Mouse (Mus musculus) layer of hippocampus, postnatal 10 days (tissue): ENCODE data around the gene Prr7. TPM values are rescaled to one million over a fixed set of nuclear protein-coding genes. Genes with fewer than 3 reads are reported as not detected.

Experiments
- DNase-seq, 2 experiments: peaks; one replicate each; pipeline ENCODE4 v3.0.0; 2021; ENCODE audit warnings: low spot score in 2 of 2
- total RNA-seq, 2 experiments: library from RNA; stranded (reverse); gene quantifications; 2 replicates each; pipeline ENCODE4 v1.2.3; 2021

Prr7 gene
- total RNA-seq, 2 experiments from 2014 or later, result 98.1 to 112 TPM

DNA sequence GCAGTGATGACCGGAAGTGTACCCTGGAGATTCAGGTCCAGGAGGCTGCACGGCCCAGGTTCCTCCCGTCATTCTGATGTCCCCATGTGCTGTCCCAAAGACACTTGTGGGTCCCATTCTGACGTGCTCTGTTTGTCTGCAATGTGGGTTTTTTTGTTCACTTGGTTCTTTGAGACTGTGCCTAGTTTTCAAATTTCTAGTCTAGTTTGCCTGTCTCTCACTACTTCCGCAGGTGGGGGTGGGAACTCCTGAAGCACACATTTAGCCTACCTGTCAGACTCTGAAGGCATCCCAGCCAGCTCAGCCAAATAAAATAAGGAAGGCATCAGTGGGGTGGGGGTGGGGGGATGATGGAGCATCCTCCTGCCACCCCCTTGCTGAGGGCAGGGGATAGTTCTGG lies 15.9 kb upstream of the Prr7 start:
- DNase-seq, result no peak

DNA sequence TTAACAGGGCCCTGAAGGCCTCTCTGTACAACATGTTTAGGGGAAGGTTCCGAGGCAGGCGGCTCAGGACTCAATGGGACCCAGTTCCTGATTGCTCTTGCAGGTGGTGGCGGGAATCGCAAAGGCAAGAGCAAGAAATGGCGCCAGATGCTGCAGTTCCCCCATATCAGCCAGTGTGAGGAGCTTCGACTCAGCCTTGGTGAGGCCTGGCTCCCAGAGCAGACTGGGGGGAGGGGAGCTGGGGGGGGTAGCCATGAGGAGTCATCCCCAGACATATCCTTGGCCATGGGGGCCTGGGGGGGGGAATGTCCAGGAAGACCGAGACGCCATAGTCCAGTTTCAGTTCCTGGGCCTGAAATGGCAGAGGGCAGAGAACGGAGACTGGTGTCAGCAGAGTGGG lies 14.9 kb upstream of the Prr7 start:
- no peak for DNase-seq

DNA sequence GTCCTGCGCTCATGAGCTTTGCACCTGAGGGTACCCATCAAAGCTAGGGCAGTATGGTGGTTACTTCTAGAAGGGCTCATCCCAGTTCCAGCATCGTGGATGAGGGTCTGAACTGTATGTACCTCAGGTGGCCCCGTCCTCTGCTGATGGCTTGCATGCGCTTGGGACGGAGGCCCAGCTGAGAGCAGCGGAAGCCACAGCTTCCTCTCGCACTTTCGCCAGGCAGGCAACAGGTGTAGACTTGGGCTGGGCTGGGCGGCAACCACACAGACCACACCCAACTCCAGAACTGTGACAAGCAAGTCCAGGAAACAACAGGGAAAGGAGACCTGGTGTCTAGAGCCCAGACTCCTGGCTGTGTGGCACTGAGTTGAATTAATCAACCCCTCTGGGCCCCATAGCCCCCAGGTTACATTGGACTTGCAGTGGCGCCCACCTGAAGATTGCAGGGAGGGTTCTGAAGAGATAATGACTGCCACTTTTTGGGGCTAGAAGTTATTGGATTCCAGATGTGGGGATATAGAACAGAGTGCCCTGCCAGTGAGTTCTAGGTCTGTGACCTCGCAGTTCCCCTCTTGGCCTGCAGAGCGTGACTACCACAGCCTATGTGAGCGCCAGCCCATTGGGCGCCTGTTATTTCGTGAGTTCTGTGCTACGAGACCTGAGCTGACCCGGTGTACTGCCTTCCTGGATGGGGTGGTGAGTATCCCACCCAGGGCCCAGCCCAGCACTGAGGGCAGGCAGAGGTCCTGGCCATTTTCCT lies 14.2 kb upstream of the Prr7 start:
- DNase-seq, result no peak

DNA sequence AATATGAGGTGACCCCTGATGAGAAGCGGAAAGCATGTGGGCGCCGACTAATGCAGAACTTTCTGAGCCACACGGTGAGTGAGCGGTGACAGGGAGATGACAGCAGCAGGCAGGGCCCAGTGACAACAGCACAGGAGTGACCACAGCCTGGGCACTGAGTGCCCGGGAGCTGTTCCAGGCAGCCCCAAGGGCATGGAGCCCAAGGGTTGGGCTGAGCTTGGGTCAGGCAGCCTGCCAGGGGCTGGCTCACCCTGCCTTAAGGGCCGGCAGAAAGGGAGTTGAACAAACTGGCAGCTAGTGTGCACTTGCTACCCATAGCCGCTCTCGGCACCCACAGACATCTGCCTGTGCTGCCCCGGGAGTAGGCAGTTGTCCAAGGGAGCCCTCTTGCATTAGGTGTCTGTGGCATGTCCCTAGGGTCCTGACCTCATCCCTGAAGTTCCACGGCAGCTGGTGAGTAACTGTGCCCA lies 13.5 kb upstream of the Prr7 start:
- DNase-seq, result peak; percentile 62 to 78

DNA sequence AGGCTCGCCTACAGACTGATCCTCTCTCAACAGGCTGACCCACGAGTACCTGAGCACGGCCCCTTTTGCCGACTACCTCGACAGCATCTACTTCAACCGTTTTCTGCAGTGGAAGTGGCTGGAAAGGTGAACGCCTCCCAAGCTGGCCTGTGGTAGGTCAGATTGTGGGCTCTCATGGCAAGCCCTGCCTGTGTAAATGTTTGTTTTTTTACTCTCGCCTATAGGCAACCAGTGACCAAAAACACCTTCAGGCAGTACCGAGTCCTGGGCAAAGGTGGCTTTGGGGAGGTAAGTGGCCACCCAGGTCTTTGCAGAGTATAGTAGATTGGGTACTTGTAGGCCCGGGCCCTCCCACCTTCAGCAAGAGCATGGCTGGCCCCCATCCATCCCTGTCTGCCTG lies 12.8 kb upstream of the Prr7 start:
- DNase-seq, result no peak

DNA sequence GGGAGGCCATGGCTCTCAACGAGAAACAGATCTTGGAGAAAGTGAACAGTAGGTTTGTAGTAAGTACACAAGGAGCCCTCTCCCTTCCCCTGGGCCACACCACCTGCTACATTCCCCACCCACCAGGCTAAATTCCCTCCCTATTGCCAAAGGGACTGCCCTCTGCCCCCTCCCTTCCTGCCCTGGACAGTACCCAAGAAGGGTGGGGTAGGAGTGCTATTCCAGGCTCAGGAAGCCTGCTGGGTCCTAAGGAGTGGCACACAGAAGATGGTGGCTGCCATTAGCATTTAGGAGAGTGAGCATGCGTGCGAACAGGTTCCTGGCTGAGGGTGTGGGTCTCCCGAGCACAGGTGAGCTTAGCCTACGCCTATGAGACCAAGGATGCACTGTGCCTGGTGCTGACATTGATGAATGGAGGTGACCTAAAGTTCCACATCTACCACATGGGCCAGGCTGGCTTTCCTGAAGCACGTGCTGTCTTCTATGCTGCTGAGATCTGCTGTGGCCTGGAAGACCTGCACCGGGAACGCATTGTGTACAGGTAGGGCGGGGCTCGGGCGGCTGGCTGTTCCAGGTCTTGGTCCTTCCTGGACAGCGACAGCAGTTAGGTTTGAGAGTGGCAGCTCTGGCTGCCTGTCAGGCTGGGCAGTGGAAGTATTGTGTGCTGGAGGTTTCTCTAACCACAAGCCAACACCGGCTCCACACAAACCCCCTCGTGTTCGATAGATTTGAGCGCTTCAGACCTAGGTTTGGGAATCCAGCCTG lies 12.1 kb upstream of the Prr7 start:
- DNase-seq, result no peak

DNA sequence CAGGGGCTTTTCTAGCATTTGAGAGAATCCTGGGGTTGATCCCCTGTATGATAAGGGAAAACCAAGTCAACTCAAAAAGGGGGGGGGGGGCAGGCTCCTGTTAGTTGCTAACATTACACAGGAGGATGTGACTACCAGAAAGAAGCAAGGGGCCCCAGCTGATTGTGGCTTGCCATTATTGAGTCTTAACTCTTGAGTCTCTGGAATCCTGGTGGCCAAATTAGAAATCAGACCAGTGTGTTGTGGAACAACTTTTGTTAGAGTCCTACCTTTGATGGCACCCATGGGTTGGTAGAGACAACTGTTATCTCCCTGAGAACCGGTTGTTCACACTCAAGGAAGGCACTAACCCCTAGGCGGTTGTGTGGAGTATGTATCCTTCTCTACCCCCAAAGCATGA lies 1.1 kb upstream of the Prr7 start:
- no peak for DNase-seq

DNA sequence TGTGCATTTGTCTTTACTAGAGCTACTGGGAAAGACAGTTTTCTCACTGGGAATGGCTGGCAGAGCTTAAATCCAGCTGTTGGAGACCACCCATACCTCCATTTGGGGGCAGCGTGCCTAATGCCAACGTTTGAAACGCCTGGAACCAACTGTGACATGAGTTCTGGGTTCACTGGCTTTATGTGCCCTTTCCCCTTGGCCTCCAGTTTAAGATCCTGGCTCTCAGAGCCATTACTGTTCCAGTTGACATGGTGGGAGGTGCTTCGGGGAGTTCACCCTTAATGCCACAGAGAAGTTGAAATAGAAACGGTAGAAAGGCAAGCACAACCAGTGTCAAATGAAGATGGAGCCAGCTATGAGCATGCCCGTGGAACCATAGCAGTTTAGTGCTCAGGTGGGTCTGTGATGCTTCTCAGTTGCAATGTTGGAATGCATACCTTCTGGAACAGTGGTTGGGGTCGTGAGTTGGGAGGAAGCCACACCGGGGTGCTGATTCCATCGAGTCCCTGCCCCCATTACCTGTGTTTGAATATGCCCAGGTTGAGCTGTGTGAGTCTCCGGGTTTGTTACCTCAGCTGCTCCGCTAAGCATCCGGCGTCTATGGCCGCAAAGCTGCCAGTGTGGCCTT lies 554 bp upstream of the Prr7 start:
- peak in 1 of 2 experiments; percentile 48 for DNase-seq

DNA sequence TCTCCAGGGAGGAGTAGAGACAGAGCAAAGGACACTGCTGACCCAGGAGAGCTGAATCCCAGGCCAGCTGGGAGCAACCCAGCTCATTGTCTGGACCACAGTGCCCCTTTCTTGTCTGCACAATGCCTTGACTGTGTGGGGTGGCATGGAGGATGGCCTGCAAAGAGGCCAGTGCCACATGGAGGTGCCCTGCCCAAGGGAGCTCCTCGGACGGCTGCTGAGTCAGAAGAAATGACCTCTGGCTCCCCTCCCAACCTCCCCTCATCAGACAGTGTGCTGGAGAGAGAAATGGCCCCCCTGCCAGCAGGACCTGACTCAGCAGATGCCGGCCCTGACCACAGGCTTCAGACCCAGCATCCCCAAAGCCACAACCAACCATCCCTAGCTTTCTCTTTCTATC lies 1.1 kb downstream of the Prr7 start:
- peak in 1 of 2 experiments; percentile 54 for DNase-seq

DNA sequence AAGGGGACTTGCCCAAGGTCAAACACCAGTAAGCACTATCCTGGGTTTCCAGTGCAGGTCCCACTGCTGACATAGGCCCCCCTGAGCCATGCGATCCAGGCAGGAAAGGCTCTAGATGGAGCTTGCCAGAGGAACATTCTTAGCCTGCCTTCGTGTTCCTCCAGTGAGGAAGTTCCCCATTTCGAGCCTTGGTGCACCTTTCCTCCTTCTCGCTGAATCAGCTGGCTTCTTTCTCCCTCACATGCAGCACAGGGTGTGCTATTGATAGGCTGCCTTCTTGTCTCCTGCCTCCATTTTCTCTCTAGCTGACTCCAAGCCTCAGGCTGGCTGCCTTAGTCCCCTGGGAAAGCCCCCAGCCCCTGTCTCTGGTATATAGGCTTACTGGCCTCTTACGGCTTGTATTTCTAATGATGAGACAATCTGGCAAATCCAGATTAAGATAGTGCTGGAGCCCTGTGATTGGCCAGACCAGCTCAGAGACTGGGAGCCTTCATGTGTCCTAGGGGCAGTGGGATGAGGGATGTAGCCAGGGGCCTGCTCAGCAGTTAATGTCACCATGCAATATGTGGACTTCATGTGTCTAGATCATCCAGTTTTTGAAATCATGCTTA lies 1.9 kb downstream of the Prr7 start:
- DNase-seq, result peak in 1 of 2 experiments; percentile 30

DNA sequence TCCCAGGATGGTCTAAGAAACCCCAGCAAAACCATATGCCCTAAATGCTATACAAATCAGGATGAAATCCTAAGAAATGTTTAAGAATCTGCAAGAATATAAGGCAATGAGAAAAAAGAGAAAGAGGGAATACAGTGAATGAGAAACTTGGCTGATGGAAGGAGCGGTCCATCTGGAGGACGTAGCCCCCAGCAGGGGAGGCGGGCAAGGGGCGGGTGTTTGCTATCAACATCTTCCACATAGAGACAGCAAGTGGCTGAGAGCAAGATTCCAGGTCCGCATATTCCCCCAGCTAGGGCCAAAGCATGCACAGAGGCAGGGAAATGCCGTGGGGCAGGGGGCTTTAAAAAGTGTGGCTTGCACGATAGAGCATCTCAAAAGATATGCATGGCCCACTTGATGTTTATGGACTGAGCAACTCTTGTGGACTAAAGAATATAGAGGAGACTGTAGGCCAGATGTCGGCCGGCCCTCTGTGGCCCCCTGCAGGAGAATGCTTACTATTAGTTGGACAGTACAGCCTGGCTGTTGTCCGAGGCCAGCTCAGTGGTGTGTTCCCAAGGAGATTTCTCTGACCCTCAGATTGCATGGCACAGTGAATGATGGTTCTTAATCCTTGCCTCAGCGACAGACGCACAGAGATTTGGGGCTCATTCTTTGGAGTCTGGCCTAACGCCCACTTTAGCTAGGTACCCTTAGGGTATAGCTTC lies 4.9 kb downstream of the Prr7 start:
- no peak for DNase-seq

DNA sequence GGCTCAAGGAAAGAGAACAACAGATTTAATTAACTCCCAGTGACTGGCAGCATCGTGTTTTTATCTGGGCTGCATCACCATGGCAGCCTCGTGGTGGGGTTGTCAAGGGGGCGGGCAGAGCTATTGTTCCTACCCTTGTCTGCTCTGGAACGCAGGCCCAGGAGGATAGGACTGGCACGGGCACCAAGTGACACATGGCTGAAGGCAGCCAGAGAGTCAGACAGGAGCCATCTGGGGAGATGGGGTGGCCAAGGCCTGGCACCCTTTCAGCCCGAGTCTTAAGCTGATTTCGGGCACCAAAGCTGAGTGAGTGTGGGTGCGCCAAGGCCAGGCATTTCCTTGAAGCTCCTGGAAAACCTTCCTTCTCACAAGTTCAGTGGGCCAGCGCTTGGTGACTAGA lies 6.3 kb downstream of the Prr7 start:
- DNase-seq, result peak; percentile 69 to 80

DNA sequence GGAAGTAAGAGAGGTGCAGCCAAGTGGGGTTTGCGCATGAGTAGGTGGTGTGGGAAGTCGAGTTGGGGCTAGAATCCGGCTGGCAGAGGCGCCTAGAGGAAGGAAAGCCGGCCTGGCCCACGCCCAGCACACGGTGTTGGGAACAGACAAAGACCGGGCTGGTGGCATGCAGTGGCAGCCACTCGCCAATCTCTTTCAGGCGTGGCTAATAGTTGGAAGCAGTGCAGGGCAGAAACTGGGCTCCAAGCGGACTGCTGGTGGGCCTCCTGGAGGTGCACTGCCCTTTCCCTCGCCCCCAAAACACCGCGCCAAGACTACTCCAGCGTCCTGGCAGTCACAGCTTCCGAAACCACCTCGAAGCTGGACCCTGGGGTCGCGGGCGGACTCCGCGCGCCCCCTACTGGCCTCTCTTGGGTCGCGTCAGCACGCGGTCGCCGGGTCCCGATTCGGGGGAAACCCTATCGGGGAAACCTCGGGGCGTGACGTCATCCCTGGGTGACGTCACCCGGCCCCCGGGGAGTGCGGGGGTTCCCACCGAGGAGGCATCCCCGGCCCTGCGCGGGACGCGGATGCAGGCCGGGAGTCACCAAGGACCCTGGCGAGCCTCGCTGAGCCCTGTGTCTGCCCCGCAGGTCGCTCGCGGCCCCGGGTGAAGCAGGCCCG lies 7.2 kb downstream of the Prr7 start:
- DNase-seq, result peak; percentile 90 to 95

DNA sequence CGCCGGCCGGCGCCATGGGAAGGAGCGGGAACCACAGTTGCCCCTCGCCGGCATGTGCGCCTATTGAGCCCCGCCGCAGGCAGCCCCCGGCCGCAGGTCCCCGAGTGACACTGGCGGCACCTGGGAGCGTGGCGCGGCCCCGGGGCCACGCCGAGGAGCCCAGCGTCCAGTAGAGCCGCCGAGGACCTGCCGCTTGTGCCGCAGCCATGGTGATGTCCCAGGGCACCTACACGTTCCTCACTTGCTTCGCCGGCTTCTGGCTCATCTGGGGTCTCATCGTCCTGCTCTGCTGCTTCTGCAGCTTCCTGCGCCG lies 7.7 kb downstream of the Prr7 start:
- no peak for DNase-seq

DNA sequence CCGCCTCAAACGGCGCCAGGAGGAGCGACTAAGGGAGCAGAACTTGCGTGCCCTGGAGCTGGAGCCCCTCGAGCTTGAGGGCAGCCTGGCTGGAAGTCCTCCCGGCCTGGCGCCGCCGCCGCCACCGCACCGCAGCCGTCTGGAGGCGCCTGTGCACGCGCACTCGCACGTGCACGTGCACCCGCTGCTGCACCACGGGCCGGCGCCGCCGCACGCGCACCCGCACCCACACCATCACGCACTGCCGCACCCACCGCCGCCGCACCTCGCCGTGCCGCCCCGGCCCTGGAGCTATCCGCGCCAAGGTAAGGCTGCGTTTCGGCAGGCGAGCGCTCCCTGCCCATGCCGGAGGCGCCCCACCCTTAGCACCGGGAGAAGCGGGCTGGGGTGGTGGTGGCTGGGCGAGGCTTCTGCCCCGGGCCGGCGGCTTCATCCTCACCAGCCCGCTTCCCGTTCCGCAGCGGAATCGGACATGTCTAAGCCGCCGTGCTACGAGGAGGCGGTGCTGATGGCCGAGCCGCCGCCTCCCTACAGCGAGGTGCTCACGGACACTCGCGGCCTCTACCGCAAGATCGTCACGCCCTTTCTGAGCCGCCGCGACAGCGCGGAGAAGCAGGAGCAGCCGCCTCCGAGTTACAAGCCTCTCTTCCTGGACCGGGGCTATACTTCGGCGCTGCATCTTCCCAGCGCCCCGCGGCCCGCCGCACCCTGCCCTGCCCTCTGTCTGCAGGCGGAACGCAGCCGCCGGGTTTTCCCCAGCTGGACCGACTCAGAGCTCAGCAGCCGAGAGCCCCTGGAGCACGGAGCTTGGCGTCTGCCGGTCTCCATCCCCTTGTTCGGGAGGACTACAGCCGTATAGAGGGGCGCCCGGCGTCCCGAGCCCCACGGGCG lies 8.3 kb downstream of the Prr7 start:
- DNase-seq, result peak; percentile 70 to 81

DNA sequence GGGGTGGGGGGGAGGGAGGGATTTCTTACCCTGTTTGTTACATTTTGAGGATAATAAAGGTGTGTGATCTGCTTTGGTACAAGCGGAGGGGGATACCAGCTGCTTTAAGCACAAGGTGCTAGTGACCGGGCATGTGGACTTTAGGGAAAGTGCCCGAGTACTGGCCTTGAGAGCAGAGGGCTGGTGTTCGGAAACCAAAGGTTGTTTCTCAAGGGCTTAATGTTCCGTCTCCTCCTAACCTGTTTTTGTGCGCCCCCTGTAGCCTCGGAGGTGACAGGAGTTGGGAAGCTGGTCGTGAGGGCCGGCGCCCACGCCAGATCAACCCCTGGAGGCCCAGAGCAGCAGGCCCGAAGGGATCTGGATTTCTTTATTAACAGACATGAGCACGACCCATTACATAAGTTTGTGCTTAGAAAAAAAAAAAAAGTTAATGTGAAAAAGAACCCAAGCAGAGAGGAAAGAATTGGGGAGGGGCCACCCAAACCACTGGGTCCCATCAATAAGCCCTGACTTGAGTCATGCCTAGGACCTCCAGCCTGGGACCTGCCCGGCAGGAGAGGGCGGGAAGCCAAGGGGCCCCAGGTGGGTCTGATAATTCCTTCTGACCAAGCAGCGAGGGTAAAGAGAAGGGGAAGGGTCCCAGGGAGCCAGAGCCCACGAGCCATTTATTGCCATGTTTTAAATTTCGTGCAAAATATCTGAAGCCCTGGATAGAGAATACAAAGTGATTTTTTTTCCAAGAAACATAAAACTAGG lies 9.2 kb downstream of the Prr7 start:
- peak in 1 of 2 experiments; percentile 35 for DNase-seq

DNA sequence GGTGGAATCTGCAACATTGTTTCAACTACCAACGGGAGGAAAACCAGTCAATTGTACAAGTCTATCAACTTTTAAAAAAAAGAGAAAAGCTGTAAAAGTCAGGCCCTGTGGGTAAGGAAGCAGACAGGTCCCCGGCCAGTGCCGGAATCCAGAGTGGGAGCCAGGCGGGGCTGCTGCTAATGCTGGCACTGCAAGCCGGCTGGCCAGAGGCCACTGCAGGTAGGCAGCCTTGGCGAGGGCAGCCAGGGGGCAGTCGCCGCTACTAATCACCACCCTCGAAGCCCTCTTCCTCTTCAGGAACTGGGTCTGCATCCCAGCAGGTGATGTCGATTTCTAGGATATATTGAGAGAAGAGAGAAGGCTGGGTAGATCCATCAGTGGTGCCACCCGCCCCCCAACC lies 9.9 kb downstream of the Prr7 start:
- peak in 1 of 2 experiments; percentile 38 for DNase-seq

DNA sequence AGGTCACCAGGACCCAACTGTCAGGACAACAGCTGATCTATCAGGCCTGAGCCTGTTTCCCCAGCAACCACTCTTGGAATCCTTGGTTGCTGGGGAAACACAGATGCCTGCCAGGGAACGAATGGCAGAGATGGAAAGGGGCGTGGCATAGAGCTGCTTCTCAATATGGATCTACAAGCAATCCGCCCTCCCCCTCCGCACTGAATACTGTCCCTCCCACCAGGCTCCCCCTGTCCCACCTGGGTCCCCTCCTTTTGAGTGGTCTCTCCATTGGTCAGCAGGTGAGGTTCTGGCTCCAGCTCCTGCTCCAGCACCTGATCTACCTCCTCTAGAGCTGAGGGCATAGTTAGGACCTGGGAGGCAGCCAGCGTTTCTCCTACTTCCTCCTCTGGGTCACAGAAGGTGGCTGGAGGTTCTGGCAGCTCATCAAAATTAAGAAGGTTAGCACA lies 10.6 kb downstream of the Prr7 start:
- DNase-seq, result peak; percentile 66 to 79

DNA sequence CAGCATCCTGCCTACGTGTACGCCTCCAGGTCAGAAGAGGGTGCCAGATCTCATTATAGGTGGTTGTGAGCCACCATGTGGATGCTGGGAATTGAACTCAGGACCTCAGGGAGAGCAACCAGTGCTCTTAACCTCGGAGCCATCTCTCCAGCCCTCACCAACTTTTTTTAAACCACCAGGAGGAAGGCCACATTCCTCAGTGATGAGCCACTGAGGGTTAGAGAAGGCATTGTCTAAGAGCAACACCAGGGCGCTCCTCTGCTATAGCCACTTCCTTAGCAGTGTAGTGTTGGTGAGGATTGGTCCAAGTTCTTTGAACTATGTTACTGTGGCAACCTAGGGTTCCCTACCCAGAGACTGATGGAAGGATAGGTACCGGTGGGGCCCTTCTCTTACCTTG lies 11.7 kb downstream of the Prr7 start:
- no peak for DNase-seq
